Mouse (Mus musculus): ENCODE results near the gene Mbnl1. TPM values are rescaled to one million over a fixed set of nuclear protein-coding genes. Genes with fewer than 3 reads are reported as not detected.

Gene Mbnl1
- polyA plus RNA-seq, 1 experiment, result 137 TPM

- WGBS, result 94% methylated on average over 2 of the region's 2 CpGs
- Histone ChIP-seq H3K4me3 (ENCODE audit: insufficient read depth, low read depth, low read length) (no peak overlapping the region), H3K4me1 (ENCODE audit: control insufficient read depth, insufficient read depth, low read length) (no peaks in the 10 kb centered on the region), H3K27ac (ENCODE audit: insufficient read depth, low read depth, low read length) (no peak overlapping the region)
- TF ChIP-seq POLR2A (IDR thresholded peaks at IDR 0.05; ENCODE audit: insufficient read depth, low read depth, low read length) (no peak), CTCF (IDR thresholded peaks at IDR 0.05; ENCODE audit: insufficient read depth, low read depth, low read length) (no peak)
These were observed 484 bp upstream of the Mbnl1 start for GRCm38 (mm10) chr3:60472011-60472680.

GRCm38 (mm10) chr3:60473861-60474653 lies 1.4 kb downstream of the Mbnl1 start:
- WGBS, result 94% methylated on average over 11 of the region's 11 CpGs
- Histone ChIP-seq H3K4me3 (ENCODE audit: insufficient read depth, low read depth, low read length) (no peak overlapping the region), H3K27ac (ENCODE audit: insufficient read depth, low read depth, low read length) (no peak overlapping the region)

GRCm38 (mm10) chr3:60474654-60474972 lies 2.0 kb downstream of the Mbnl1 start:
- no peak overlapping the region for H3K27ac ChIP-seq (ENCODE audit: insufficient read depth, low read depth, low read length)
- H3K4me3 ChIP-seq (ENCODE audit: insufficient read depth, low read depth, low read length), result no peak overlapping the region
- WGBS, result 61% methylated on average over 3 of the region's 3 CpGs
- H3K4me1 ChIP-seq (ENCODE audit: control insufficient read depth, insufficient read depth, low read length), result no peaks in the 10 kb centered on the region
- no peak for TF ChIP-seq CTCF (IDR thresholded peaks at IDR 0.05; ENCODE audit: insufficient read depth, low read depth, low read length)
- TF ChIP-seq POLR2A (IDR thresholded peaks at IDR 0.05; ENCODE audit: insufficient read depth, low read depth, low read length), result no peak

More at GRCm38 (mm10) chr3:60473861-60474653, 1.4 kb downstream of the Mbnl1 start:
- no peaks in the 10 kb centered on the region for H3K4me1 ChIP-seq (ENCODE audit: control insufficient read depth, insufficient read depth, low read length)
- TF ChIP-seq CTCF (IDR thresholded peaks at IDR 0.05; ENCODE audit: insufficient read depth, low read depth, low read length), result no peak
- no peak for TF ChIP-seq POLR2A (IDR thresholded peaks at IDR 0.05; ENCODE audit: insufficient read depth, low read depth, low read length)

GRCm38 (mm10) chr3:60475055-60475454 lies 2.4 kb downstream of the Mbnl1 start:
- WGBS, result 88% methylated on average over 2 of the region's 2 CpGs
- H3K4me3 ChIP-seq (ENCODE audit: insufficient read depth, low read depth, low read length), result no peak overlapping the region
- H3K27ac ChIP-seq (ENCODE audit: insufficient read depth, low read depth, low read length), result no peak overlapping the region
- TF ChIP-seq POLR2A (IDR thresholded peaks at IDR 0.05; ENCODE audit: insufficient read depth, low read depth, low read length) (no peak), CTCF (IDR thresholded peaks at IDR 0.05; ENCODE audit: insufficient read depth, low read depth, low read length) (no peak)
- no peaks in the 10 kb centered on the region for H3K4me1 ChIP-seq (ENCODE audit: control insufficient read depth, insufficient read depth, low read length)

- 84% methylated on average over 6 of the region's 6 CpGs for WGBS
- H3K4me3 ChIP-seq (ENCODE audit: insufficient read depth, low read depth, low read length), result no peak overlapping the region
- TF ChIP-seq POLR2A (IDR thresholded peaks at IDR 0.05; ENCODE audit: insufficient read depth, low read depth, low read length) (no peak), CTCF (IDR thresholded peaks at IDR 0.05; ENCODE audit: insufficient read depth, low read depth, low read length) (no peak)
- H3K27ac ChIP-seq (ENCODE audit: insufficient read depth, low read depth, low read length), result no peak overlapping the region
- no peaks in the 10 kb centered on the region for H3K4me1 ChIP-seq (ENCODE audit: control insufficient read depth, insufficient read depth, low read length)
These were observed 4.2 kb downstream of the Mbnl1 start for GRCm38 (mm10) chr3:60476751-60477255.

- no peak for TF ChIP-seq CTCF (IDR thresholded peaks at IDR 0.05; ENCODE audit: insufficient read depth, low read depth, low read length)
- no peak for TF ChIP-seq POLR2A (IDR thresholded peaks at IDR 0.05; ENCODE audit: insufficient read depth, low read depth, low read length)
- Histone ChIP-seq H3K27ac (ENCODE audit: insufficient read depth, low read depth, low read length) (no peak overlapping the region), H3K4me3 (ENCODE audit: insufficient read depth, low read depth, low read length) (no peak overlapping the region), H3K4me1 (ENCODE audit: control insufficient read depth, insufficient read depth, low read length) (no peaks in the 10 kb centered on the region)
- 77% methylated on average over 2 of the region's 2 CpGs for WGBS
These were observed 5.8 kb downstream of the Mbnl1 start for GRCm38 (mm10) chr3:60478433-60478832.

GRCm38 (mm10) chr3:60480716-60481115 lies 8.1 kb downstream of the Mbnl1 start:
- Histone ChIP-seq H3K4me1 (ENCODE audit: control insufficient read depth, insufficient read depth, low read length) (no peaks in the 10 kb centered on the region), H3K27ac (ENCODE audit: insufficient read depth, low read depth, low read length) (no peak overlapping the region), H3K4me3 (ENCODE audit: insufficient read depth, low read depth, low read length) (no peak overlapping the region)
- 91% methylated on average over 2 of the region's 2 CpGs for WGBS
- no peak for TF ChIP-seq CTCF (IDR thresholded peaks at IDR 0.05; ENCODE audit: insufficient read depth, low read depth, low read length)
- no peak for TF ChIP-seq POLR2A (IDR thresholded peaks at IDR 0.05; ENCODE audit: insufficient read depth, low read depth, low read length)

GRCm38 (mm10) chr3:60481740-60482399 lies 9.2 kb downstream of the Mbnl1 start:
- WGBS, result 93% methylated on average over 2 of the region's 2 CpGs

GRCm38 (mm10) chr3:60483305-60483704 lies 10.7 kb downstream of the Mbnl1 start:
- Histone ChIP-seq H3K4me1 (ENCODE audit: control insufficient read depth, insufficient read depth, low read length) (no peaks in the 10 kb centered on the region), H3K27ac (ENCODE audit: insufficient read depth, low read depth, low read length) (no peak overlapping the region), H3K4me3 (ENCODE audit: insufficient read depth, low read depth, low read length) (no peak overlapping the region)
- TF ChIP-seq CTCF (IDR thresholded peaks at IDR 0.05; ENCODE audit: insufficient read depth, low read depth, low read length) (no peak), POLR2A (IDR thresholded peaks at IDR 0.05; ENCODE audit: insufficient read depth, low read depth, low read length) (no peak)

More at GRCm38 (mm10) chr3:60481740-60482399, 9.2 kb downstream of the Mbnl1 start:
- H3K4me3 ChIP-seq (ENCODE audit: insufficient read depth, low read depth, low read length), result no peak overlapping the region
- H3K4me1 ChIP-seq (ENCODE audit: control insufficient read depth, insufficient read depth, low read length), result no peaks in the 10 kb centered on the region
- H3K27ac ChIP-seq (ENCODE audit: insufficient read depth, low read depth, low read length), result no peak overlapping the region
- TF ChIP-seq CTCF (IDR thresholded peaks at IDR 0.05; ENCODE audit: insufficient read depth, low read depth, low read length) (no peak), POLR2A (IDR thresholded peaks at IDR 0.05; ENCODE audit: insufficient read depth, low read depth, low read length) (no peak)
